Mouse (Mus musculus) liver, embryonic 16.5 days (tissue): ENCODE data around the gene Shisa9. TPM values are rescaled to one million over a fixed set of nuclear protein-coding genes. Genes with fewer than 3 reads are reported as not detected.

Source experiments
- ATAC-seq: fragments of 200-750 bp; cut with Nextera tagmentation; 2 replicates; pipeline ENCODE4 v1.8.0; 2017; ENCODE audit warnings: low read depth, mild to moderate bottlenecking, moderate number of reproducible peaks, moderate library complexity
- H3K27ac ChIP-seq: fragments of 300-500 bp; sonication (generic); 2 replicates; pipeline ENCODE4 v1.5.1; 2014; ENCODE audit warnings: mild to moderate bottlenecking, low read length
- H3K27me3 ChIP-seq: fragments of 300-500 bp; sonication (generic); 2 replicates; pipeline ENCODE4 v1.6.1; 2014; ENCODE audit warnings: low read depth, low read length, mixed read lengths; ENCODE audit not compliant: control insufficient read depth, insufficient read depth
- H3K36me3 ChIP-seq: fragments of 300-500 bp; sonication (generic); 2 replicates; pipeline ENCODE4 v1.6.1; 2014; ENCODE audit warnings: mild to moderate bottlenecking; ENCODE audit not compliant: control insufficient read depth, insufficient read depth
- H3K4me1 ChIP-seq: fragments of 300-500 bp; sonication (generic); 2 replicates; pipeline ENCODE4 v1.6.1; 2014; ENCODE audit warnings: low read depth, low read length, mixed read lengths; ENCODE audit not compliant: control insufficient read depth
- H3K4me2 ChIP-seq: fragments of 300-500 bp; sonication (generic); 2 replicates; pipeline ENCODE4 v1.6.1; 2014; ENCODE audit warnings: low read depth, low read length, mixed read lengths
- H3K4me3 ChIP-seq: fragments of 300-500 bp; sonication (generic); 2 replicates; pipeline ENCODE4 v1.5.1; 2014; ENCODE audit warnings: low read depth, mild to moderate bottlenecking, low read length
- H3K9ac ChIP-seq: fragments of 300-500 bp; sonication (generic); 2 replicates; pipeline ENCODE4 v1.6.1; 2014; ENCODE audit warnings: low read depth, low read length
- H3K9me3 ChIP-seq: fragments of 300-500 bp; sonication (generic); replicated peaks from 2 replicates; pipeline ENCODE4 v1.6.1; 2016; ENCODE audit warnings: low read length; ENCODE audit not compliant: control insufficient read depth
- WGBS: fragments of 180-500 bp; shearing (Covaris S2); extraction: QIAGEN DNeasy Blood & Tissue Kit; methylation state at CpG from one replicate; pipeline ENCODE4 v1.1.7; 2014; ENCODE audit not compliant: insufficient replicate concordance; 5-methylcytosine and 5-hydroxymethylcytosine counted together
- polyA plus RNA-seq: library from polyadenylated mRNA; unstranded; fragments of >200 nt; fragmentation: Nextera tagmentation; extraction: Ambion mirVana; gene quantifications from 2 replicates; pipeline ENCODE4 v1.2.1, GENCODE M21; 2015

The Shisa9 gene
- polyA plus RNA-seq, 1 experiment from 2014 or later: 0.22 TPM

DNA sequence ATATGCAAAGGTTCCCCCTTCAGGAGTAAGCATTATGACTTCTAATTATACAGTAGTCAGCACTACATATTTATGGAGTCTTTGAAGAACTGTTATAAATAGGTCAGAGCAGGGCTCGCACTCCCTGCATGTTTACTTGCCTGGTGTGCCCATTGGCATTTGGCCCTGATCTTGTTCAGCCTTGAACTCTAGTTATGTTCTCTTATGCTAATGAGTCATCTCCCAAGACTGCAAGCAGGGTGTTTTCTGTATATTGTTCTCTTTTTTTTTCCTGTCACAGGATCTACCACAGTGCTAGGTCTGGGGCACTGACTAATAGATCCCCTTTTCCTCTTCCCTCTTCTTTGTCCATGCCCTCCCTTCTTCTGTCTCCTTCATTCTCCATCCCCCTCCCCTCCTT, 48.5 kb downstream of the Shisa9 start:
- no peak for ATAC-seq
- WGBS: 67% methylated on average over 1 of the region's 1 CpGs
- H3K9ac ChIP-seq: no peak overlapping the region
- H3K4me3 ChIP-seq: no peak overlapping the region
- no peaks in the 10 kb centered on the region for H3K4me1 ChIP-seq
- H3K36me3 ChIP-seq: no peaks in the 10 kb centered on the region
- no peaks in the 10 kb centered on the region for H3K27me3 ChIP-seq
- H3K27ac ChIP-seq: no peak overlapping the region
- no peaks in the 10 kb centered on the region for H3K9me3 ChIP-seq
- no peak overlapping the region for H3K4me2 ChIP-seq

DNA sequence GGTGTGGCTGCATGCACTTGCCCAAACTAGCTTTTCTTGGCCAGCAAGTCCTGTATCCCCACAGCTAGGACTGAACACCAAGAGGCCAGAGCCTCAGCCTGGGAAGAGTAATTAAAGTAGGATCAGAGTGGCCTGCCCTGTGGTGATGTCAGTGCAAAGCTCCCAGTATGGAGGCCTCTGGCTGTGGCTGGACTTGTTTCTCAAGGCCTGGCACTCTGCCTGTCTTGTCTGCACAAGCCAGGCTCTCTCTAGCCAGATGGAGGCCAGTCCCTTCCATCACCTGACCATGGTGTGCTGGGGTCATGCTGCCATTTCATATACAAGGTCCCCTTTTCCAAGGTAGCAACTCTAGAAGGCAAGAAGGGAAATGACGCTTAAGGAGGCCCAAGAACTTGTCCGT, 51.0 kb downstream of the Shisa9 start:
- no peak overlapping the region for H3K4me2 ChIP-seq
- H3K4me3 ChIP-seq: no peak overlapping the region
- H3K27me3 ChIP-seq: no peaks in the 10 kb centered on the region
- no peaks in the 10 kb centered on the region for H3K36me3 ChIP-seq
- WGBS: 70% methylated on average over 2 of the region's 2 CpGs
- no peak overlapping the region for H3K27ac ChIP-seq
- H3K4me1 ChIP-seq: no peaks in the 10 kb centered on the region
- no peak for ATAC-seq
- H3K9me3 ChIP-seq: no peaks in the 10 kb centered on the region
- no peak overlapping the region for H3K9ac ChIP-seq

DNA sequence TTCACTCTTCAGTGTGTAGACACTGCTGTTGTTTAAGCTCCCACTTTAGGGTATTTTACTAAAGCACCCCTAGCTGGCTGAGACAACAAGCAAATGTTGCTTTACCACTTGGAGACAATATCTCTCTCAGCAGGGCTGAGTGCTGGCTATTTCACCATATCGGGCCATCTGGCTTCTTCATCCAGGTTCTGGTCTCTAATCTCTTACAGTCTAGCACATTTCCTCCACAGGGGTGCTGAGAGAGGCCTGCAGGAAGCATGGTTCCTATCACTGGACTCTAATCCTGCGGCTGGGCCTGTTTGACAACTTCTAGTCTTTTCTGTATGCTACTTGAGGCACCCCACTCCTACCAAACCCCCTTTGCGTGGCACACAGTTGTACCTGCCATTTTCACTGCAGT, 51.7 kb downstream of the Shisa9 start:
- Histone ChIP-seq H3K4me2 (no peak overlapping the region), H3K4me3 (no peak overlapping the region), H3K9ac (no peak overlapping the region), H3K27ac (no peak overlapping the region), H3K9me3 (no peaks in the 10 kb centered on the region), H3K27me3 (no peaks in the 10 kb centered on the region), H3K4me1 (no peaks in the 10 kb centered on the region), H3K36me3 (no peaks in the 10 kb centered on the region)
- 34% methylated on average over 3 of the region's 3 CpGs for WGBS
- no peak for ATAC-seq

DNA sequence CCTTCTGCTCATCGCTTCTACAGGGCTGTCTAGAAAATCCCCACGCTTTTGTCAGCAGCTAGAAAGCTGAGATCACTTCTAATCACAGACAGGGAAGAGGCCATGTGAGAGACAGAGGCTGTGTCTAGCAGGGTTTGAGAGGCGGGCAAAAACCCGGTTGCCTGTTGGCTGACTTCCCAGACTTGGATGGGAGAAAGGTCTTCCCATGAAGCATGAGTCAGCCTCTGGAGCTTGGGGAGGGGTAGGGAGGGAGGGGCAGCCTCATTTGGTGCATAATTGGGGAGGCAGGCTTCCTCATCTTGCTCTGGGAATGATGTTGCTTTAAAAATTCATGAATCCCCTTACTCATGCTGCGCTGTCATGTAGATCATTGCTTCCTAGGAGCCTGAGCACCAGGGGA, 57.0 kb downstream of the Shisa9 start:
- ATAC-seq: no peak
- no peak overlapping the region for H3K4me2 ChIP-seq
- no peaks in the 10 kb centered on the region for H3K36me3 ChIP-seq
- H3K27ac ChIP-seq: no peak overlapping the region
- WGBS: 66% methylated on average over 5 of the region's 5 CpGs
- H3K4me3 ChIP-seq: no peak overlapping the region
- H3K9me3 ChIP-seq: no peaks in the 10 kb centered on the region
- H3K4me1 ChIP-seq: no peaks in the 10 kb centered on the region
- no peak overlapping the region for H3K9ac ChIP-seq
- no peaks in the 10 kb centered on the region for H3K27me3 ChIP-seq

DNA sequence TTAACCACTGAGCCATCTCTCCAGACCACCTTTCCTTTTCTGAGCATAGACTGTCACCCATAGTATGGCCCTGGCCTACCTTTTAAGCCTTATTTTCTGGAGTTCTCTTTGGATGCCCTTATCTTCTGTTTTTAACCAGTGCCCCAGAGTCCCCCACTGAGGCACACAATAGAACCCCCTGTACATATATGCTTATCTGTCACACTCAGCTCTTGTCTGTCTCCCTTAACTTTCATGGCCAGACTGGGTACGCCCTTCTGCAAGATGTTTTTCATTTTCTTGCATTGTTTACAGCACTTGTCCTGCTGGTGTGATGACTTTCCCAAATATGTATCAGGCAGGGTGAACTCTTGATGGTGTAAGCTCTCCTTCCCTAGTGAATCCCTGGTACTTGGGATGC, 68.1 kb downstream of the Shisa9 start:
- Histone ChIP-seq H3K4me2 (no peak overlapping the region), H3K4me1 (peaks cover 6% of the 10 kb centered on the region; the same call in 1 of the 2 replicates), H3K9ac (no peak overlapping the region), H3K27ac (no peak overlapping the region), H3K4me3 (no peak overlapping the region), H3K36me3 (no peaks in the 10 kb centered on the region), H3K27me3 (no peaks in the 10 kb centered on the region), H3K9me3 (no peaks in the 10 kb centered on the region)
- 27% methylated on average over 1 of the region's 1 CpGs for WGBS
- ATAC-seq: peak; percentile 94

DNA sequence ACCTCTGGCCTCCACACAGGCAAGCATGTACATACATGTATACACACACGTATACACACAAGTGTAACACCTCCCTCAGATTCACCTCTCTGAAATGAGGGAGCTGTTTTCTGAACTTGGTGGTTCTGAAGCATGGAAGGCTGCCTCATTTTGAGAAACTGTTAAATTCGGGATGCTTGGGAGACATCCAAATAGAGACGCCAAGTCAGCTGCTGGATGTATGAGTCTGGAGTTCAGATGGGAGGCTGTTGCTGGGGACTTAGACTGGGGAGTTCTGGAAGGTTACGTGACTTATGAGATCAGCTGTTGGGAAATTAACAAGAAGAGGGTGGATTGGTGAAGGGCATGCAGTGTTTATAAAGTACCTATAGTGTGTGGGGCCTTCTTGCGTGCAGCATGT, 88.7 kb downstream of the Shisa9 start:
- Histone ChIP-seq H3K4me1 (no peaks in the 10 kb centered on the region), H3K36me3 (no peaks in the 10 kb centered on the region), H3K27ac (no peak overlapping the region), H3K4me2 (no peak overlapping the region), H3K4me3 (no peak overlapping the region), H3K9me3 (no peaks in the 10 kb centered on the region), H3K9ac (no peak overlapping the region), H3K27me3 (no peaks in the 10 kb centered on the region)
- 64% methylated on average over 5 of the region's 5 CpGs for WGBS
- ATAC-seq: no peak

DNA sequence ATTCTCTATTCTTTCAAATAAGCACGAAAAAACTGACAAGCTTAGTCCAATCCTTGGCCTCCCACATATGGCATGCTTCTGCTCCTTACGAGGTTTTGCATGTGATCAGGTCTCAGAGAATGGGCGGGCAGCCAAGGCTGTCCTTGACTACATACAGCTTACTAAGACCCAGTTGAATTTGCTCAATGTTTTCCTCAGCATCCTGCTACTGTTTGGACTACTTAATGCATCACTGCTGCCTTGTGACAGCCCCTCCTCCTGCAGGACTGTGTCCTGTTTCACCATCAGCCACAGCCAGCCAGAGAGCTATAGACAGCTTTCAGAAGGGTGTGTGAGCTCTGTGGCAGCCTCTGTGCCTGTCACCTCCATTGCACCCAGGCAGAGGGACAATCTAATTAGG, 92.4 kb downstream of the Shisa9 start:
- Histone ChIP-seq H3K9me3 (no peaks in the 10 kb centered on the region), H3K4me1 (no peaks in the 10 kb centered on the region), H3K9ac (no peak overlapping the region), H3K4me3 (no peak overlapping the region), H3K4me2 (no peak overlapping the region), H3K36me3 (no peaks in the 10 kb centered on the region), H3K27ac (no peak overlapping the region), H3K27me3 (no peaks in the 10 kb centered on the region)
- 52% methylated on average over 3 of the region's 3 CpGs for WGBS
- no peak for ATAC-seq

DNA sequence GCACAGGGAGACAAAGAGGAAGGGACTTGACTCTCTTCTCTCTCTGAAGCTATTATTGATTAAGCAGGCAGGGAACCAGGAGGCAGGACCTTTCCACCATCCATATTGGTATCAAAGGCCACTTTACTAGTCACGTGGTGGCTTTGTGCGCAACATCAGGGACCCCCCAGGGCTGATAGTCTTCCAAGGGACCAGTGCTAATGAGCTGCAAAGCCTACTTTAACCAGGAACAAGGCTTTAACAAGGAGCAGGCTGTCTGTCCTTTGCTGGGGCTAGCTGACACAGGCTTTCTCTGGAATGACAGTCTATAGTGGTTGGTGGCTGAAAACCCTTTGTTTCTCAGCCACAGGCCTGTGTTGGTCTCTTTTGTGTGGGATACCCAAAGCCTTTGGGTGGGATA, 92.8 kb downstream of the Shisa9 start:
- Histone ChIP-seq H3K9ac (no peak overlapping the region), H3K9me3 (no peaks in the 10 kb centered on the region), H3K27me3 (no peaks in the 10 kb centered on the region), H3K27ac (no peak overlapping the region), H3K4me1 (no peaks in the 10 kb centered on the region), H3K4me2 (no peak overlapping the region), H3K4me3 (no peak overlapping the region), H3K36me3 (no peaks in the 10 kb centered on the region)
- WGBS: 60% methylated on average over 2 of the region's 2 CpGs
- no peak for ATAC-seq

DNA sequence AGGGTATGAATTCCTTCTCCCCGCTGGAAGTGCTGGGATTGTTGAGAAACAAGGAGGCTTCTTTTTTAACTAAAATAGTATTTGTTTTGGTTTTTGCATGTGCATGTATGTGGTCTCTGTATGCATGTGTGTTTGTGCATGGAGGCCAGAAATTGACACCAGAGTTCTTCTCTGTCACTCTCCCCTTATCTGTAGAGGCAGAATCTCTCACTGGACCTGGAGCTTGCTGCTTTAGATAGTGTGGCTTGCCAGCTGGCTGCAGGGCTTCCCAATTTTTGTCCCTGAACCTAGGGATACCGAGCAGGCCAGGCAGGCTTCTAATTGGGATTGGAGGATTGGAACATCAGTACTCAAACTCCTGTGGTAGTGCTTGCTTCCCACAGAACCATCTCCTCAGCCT, 99.2 kb downstream of the Shisa9 start:
- Histone ChIP-seq H3K36me3 (no peaks in the 10 kb centered on the region), H3K9ac (no peak overlapping the region), H3K27ac (no peak overlapping the region), H3K9me3 (no peaks in the 10 kb centered on the region), H3K27me3 (no peaks in the 10 kb centered on the region), H3K4me2 (no peak overlapping the region), H3K4me1 (no peaks in the 10 kb centered on the region), H3K4me3 (no peak overlapping the region)
- 61% methylated on average over 2 of the region's 2 CpGs for WGBS
- ATAC-seq: no peak
